Mouse (Mus musculus): ENCODE data around the gene Opn3. TPM values are rescaled to one million over a fixed set of nuclear protein-coding genes. Genes with fewer than 3 reads are reported as not detected.
A peak's percentile ranks its signal among the peaks of the same experiment; 100 is the strongest.

The Opn3 gene
- total and polyA plus RNA-seq, 2 experiments from 2014 or later = 8.6 to 14.8 TPM

DNA sequence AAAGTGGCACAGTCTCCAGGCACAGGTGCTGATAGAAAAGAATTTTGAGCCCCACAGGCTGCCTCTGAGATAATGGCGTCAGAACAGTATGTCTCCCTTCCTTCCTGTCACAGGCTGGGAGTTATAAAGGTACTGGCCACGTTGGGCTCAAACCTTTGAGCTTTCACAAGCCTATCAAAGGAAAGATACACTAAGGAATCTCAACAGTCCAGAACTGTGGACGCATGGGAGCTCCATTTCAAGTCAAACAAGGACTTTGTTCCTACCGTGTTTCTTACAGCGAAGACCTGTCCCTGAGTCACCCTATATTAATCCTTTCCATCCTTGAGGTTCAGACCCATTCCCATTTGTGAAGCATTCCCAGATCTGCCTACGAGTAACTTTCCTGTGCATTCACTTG is 15.1 kb downstream of the Opn3 start:
- ATAC-seq = no peak
- H3K4me1 ChIP-seq (ENCODE audit: insufficient read depth, low read length) = no peaks in the 10 kb centered on the region
- no peak for TF ChIP-seq CTCF (IDR thresholded peaks at IDR 0.05; ENCODE audit: low read depth)
- DNase-seq (ENCODE audit: low spot score) = no peak
- H3K27ac ChIP-seq = no peak overlapping the region
- no peaks in the 10 kb centered on the region for H3K9me3 ChIP-seq (ENCODE audit: low read length)
- H3K27me3 ChIP-seq (ENCODE audit: insufficient read depth, low read length) = no peaks in the 10 kb centered on the region
- no peaks in the 10 kb centered on the region for H3K36me3 ChIP-seq (ENCODE audit: insufficient read depth, low read length)
- H3K4me2 ChIP-seq (ENCODE audit: low read depth, low read length) = no peak overlapping the region
- WGBS = 86% methylated on average over 6 of the region's 6 CpGs
- no peak overlapping the region for H3K4me3 ChIP-seq (ENCODE audit: low read length)
- no peak overlapping the region for H3K9ac ChIP-seq (replicated peaks; ENCODE audit: low read length)

DNA sequence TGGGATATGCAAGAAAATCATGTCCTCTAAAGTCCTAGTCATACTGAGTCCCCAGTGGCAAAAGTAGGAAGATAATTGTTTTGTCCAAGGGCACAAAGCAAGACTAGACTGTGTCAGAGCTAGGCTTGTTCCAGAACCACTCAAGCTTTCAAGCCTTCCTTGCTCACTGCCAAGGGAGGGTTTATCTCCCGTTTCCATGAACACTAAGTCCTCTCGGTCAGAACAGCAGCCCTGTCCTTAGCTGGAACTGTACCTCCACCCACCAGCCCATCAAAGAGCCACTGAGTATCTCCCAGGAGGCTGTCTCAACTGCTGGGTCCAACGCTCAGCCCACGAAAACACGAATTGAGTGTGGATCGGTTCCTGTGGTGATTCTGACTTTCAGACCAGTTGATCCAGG is 17.5 kb downstream of the Opn3 start:
- no peak for DNase-seq (ENCODE audit: low spot score)
- Histone ChIP-seq H3K4me1 (ENCODE audit: insufficient read depth, low read length) (no peaks in the 10 kb centered on the region), H3K27ac (no peak overlapping the region), H3K9ac (replicated peaks; ENCODE audit: low read length) (no peak overlapping the region), H3K27me3 (ENCODE audit: insufficient read depth, low read length) (no peaks in the 10 kb centered on the region), H3K9me3 (ENCODE audit: low read length) (no peaks in the 10 kb centered on the region), H3K36me3 (ENCODE audit: insufficient read depth, low read length) (no peaks in the 10 kb centered on the region), H3K4me2 (ENCODE audit: low read depth, low read length) (no peak overlapping the region), H3K4me3 (ENCODE audit: low read length) (no peak overlapping the region)
- ATAC-seq = no peak
- no peak for TF ChIP-seq CTCF (IDR thresholded peaks at IDR 0.05; ENCODE audit: low read depth)
- WGBS = 80% methylated on average over 6 of the region's 6 CpGs

DNA sequence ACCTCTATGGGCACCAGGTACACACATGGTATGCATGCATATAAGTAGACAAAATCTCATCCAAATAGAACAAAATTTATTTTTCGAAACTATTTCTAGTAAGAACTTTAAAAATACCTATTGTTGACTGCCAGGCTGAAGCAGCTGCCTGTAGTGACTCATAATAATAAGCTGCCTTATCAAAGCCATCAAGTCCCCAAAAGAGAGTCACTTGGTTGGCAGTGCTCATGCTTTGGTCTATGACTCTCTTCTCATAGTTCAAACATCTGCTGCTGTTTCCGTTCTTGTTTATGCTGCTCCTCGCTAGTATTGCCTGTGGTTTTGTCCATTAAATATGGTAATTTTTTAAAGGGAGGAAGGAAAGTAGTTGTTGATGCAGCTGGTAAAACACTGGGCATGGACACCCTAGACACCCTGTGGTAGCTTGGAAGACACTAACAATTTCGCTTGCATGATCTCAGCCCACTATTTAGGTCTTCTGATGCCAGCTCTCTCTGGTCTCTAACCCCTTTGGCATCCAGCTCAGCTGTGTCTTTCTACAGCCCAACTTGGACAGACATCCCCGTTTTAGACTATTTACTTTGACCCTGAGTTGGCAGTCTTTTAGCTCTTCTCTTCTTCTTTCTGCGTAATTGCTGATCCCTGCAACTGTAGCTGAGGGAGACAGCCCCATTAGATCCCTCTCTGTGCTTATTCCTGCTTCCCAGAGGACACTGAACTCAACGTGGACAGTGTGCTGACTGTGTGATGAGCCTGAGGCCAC is 18.8 kb downstream of the Opn3 start:
- Histone ChIP-seq H3K9ac (replicated peaks; ENCODE audit: low read length) (no peak overlapping the region), H3K27ac (no peak overlapping the region), H3K9me3 (ENCODE audit: low read length) (no peaks in the 10 kb centered on the region), H3K27me3 (ENCODE audit: insufficient read depth, low read length) (no peaks in the 10 kb centered on the region), H3K36me3 (ENCODE audit: insufficient read depth, low read length) (no peaks in the 10 kb centered on the region), H3K4me3 (ENCODE audit: low read length) (no peak overlapping the region), H3K4me1 (ENCODE audit: insufficient read depth, low read length) (no peaks in the 10 kb centered on the region), H3K4me2 (ENCODE audit: low read depth, low read length) (no peak overlapping the region)
- ATAC-seq (no peak), DNase-seq (ENCODE audit: low spot score) (no peak)
- 71% methylated on average over 7 of the region's 7 CpGs for WGBS
- TF ChIP-seq CTCF (IDR thresholded peaks at IDR 0.05; ENCODE audit: low read depth) = no peak

DNA sequence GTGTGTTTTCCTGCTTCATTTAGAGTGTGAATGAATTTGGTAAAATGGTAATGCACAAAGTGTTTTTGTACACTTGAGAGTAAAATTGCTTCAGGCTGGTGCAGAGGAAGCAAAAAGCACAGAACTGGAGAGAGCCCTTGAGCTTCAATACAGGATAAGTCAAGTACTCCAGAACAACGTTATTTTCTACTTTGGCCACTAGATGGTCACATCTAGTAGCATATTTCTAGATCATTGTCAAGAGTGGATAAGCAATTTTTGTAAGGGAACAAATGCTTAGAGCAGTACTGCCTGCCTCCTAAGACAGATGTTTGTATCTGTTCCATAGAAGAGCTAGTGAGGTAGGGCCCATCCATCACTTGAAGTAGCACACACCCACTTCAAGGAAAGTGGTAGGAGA is 20.9 kb downstream of the Opn3 start:
- WGBS = 32% methylated on average over 1 of the region's 1 CpGs
- Histone ChIP-seq H3K4me2 (ENCODE audit: low read depth, low read length) (no peak overlapping the region), H3K4me3 (ENCODE audit: low read length) (no peak overlapping the region), H3K27ac (no peak overlapping the region), H3K4me1 (ENCODE audit: insufficient read depth, low read length) (no peaks in the 10 kb centered on the region), H3K9ac (replicated peaks; ENCODE audit: low read length) (no peak overlapping the region), H3K9me3 (ENCODE audit: low read length) (no peaks in the 10 kb centered on the region), H3K36me3 (ENCODE audit: insufficient read depth, low read length) (no peaks in the 10 kb centered on the region), H3K27me3 (ENCODE audit: insufficient read depth, low read length) (no peaks in the 10 kb centered on the region)
- DNase-seq (ENCODE audit: low spot score) (peak; percentile 57), ATAC-seq (no peak)
- peak; percentile 64 for TF ChIP-seq CTCF (IDR thresholded peaks at IDR 0.05; ENCODE audit: low read depth)

DNA sequence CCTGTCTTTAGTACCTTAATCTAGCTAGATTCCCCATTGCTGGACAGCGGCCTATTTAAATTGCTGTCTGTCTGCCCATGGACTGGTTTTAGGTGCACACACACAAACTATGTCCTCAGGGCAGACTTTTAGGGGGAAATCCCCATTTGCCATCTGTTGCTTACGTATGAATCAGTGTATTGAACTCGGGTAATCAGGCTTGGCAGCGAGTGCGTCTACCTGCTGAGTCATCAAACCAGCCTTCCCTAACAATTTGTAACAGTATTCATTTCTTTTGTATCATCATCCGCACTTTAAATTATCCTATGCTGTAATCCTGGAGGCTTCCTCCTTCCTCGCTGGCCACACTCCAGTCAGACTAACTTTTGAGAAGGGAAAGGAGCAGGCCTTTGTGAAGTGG is 22.5 kb downstream of the Opn3 start:
- DNase-seq (ENCODE audit: low spot score) (no peak), ATAC-seq (no peak)
- H3K9ac ChIP-seq (replicated peaks; ENCODE audit: low read length) = no peak overlapping the region
- H3K4me3 ChIP-seq (ENCODE audit: low read length) = no peak overlapping the region
- no peaks in the 10 kb centered on the region for H3K9me3 ChIP-seq (ENCODE audit: low read length)
- no peak overlapping the region for H3K27ac ChIP-seq
- no peaks in the 10 kb centered on the region for H3K27me3 ChIP-seq (ENCODE audit: insufficient read depth, low read length)
- H3K36me3 ChIP-seq (ENCODE audit: insufficient read depth, low read length) = no peaks in the 10 kb centered on the region
- 57% methylated on average over 7 of the region's 7 CpGs for WGBS
- TF ChIP-seq CTCF (IDR thresholded peaks at IDR 0.05; ENCODE audit: low read depth) = no peak
- no peak overlapping the region for H3K4me2 ChIP-seq (ENCODE audit: low read depth, low read length)
- H3K4me1 ChIP-seq (ENCODE audit: insufficient read depth, low read length) = no peaks in the 10 kb centered on the region

DNA sequence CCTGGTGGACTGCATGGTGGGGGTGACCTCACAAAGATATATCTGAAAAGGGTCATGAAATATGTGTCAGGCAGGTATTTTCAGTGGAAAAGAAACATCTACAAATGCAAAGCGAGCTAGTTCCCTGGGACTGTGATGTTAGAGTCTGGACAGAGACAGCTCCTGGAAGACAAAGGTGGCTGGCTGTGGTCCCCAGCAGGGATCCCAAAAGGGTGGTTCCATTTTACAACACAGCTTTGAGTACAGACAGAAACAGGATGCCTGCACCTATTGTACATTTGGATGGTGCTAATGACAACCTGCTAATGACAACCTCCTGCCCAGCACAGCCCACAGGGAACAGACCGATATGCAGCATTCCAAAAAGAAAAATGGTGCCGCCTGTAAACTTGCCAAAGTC is 23.1 kb downstream of the Opn3 start:
- H3K9me3 ChIP-seq (ENCODE audit: low read length) = no peaks in the 10 kb centered on the region
- DNase-seq (ENCODE audit: low spot score) (no peak), ATAC-seq (no peak)
- TF ChIP-seq CTCF (IDR thresholded peaks at IDR 0.05; ENCODE audit: low read depth) = no peak
- no peaks in the 10 kb centered on the region for H3K4me1 ChIP-seq (ENCODE audit: insufficient read depth, low read length)
- H3K36me3 ChIP-seq (ENCODE audit: insufficient read depth, low read length) = no peaks in the 10 kb centered on the region
- 74% methylated on average over 3 of the region's 3 CpGs for WGBS
- no peaks in the 10 kb centered on the region for H3K27me3 ChIP-seq (ENCODE audit: insufficient read depth, low read length)
- H3K27ac ChIP-seq = no peak overlapping the region
- H3K4me3 ChIP-seq (ENCODE audit: low read length) = no peak overlapping the region
- no peak overlapping the region for H3K9ac ChIP-seq (replicated peaks; ENCODE audit: low read length)
- no peak overlapping the region for H3K4me2 ChIP-seq (ENCODE audit: low read depth, low read length)

DNA sequence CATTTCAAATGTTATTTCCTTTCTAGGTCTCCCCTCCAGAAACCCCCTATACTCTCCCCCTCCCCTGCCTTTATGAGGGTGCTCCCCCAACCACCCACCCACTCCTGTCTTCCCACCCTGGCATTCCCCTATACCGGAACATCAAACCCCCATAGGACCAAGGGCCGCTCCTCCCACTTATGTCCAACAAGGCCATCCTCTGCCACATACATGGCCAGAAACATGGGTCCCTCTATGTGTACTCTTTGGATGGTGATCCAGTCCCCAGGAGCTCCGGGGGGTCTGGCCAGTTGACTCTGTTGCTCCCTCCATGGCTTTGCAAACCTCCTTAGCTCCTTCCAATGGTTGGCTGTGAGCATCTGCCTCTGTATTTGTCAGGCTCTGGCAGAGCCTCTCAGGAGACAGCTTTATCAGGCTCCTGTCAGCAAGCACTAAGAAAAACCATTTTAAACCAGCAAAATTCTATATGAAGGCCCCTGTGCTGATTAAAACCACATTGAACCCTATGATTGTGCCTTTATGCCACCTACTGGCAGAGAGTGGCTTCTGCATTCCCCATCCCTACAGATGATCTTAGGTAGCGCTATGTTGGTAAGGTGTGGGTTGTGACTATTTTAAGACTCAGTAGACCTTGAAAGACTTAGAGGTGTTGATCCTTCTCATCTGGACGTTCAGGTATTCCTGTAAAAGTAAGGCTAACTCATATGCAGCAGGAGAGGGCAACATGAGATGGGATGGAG is 23.7 kb downstream of the Opn3 start:
- no peaks in the 10 kb centered on the region for H3K27me3 ChIP-seq (ENCODE audit: insufficient read depth, low read length)
- H3K4me3 ChIP-seq (ENCODE audit: low read length) = no peak overlapping the region
- no peak overlapping the region for H3K4me2 ChIP-seq (ENCODE audit: low read depth, low read length)
- H3K27ac ChIP-seq = no peak overlapping the region
- DNase-seq (ENCODE audit: low spot score) (peak; percentile 61), ATAC-seq (0 out of 2 replicates have a peak, but pooled peaks have one; percentile 80)
- no peaks in the 10 kb centered on the region for H3K36me3 ChIP-seq (ENCODE audit: insufficient read depth, low read length)
- H3K9ac ChIP-seq (replicated peaks; ENCODE audit: low read length) = no peak overlapping the region
- H3K9me3 ChIP-seq (ENCODE audit: low read length) = no peaks in the 10 kb centered on the region
- no peaks in the 10 kb centered on the region for H3K4me1 ChIP-seq (ENCODE audit: insufficient read depth, low read length)
- TF ChIP-seq CTCF (IDR thresholded peaks at IDR 0.05; ENCODE audit: low read depth) = peak; percentile 76
- WGBS = 73% methylated on average over 5 of the region's 5 CpGs
